Mouse (Mus musculus) kidney, adult 2 months (tissue): ENCODE data around the gene Tmem37. TPM values are rescaled to one million over a fixed set of nuclear protein-coding genes. Genes with fewer than 3 reads are reported as not detected.

Experiments
- DNase-seq: peaks from one replicate; pipeline ENCODE4 v3.0.0; 2021
- H3K27ac ChIP-seq: fragments of 200-500 bp; 2 replicates; pipeline ENCODE4 v1.5.1; 2012; ENCODE audit warnings: low read depth, low read length, control low read depth, inconsistent platforms; ENCODE audit not compliant: insufficient read depth
- H3K27me3 ChIP-seq: fragments of 200-500 bp; replicated peaks from 2 replicates; pipeline ENCODE4 v1.6.1; 2012; ENCODE audit warnings: mild to moderate bottlenecking, moderate library complexity, low read length, inconsistent platforms; ENCODE audit not compliant: control insufficient read depth, insufficient read depth
- H3K36me3 ChIP-seq: fragments of 200-500 bp; 2 replicates; pipeline ENCODE4 v1.6.1; 2012; ENCODE audit warnings: mild to moderate bottlenecking, moderate library complexity, low read length, inconsistent platforms; ENCODE audit not compliant: control insufficient read depth, insufficient read depth
- H3K4me1 ChIP-seq: fragments of 200-500 bp; 2 replicates; pipeline ENCODE4 v1.6.1; 2011; ENCODE audit warnings: low read length; ENCODE audit not compliant: control insufficient read depth, insufficient read depth
- H3K4me3 ChIP-seq: fragments of 200-500 bp; 2 replicates; pipeline ENCODE4 v1.5.1; 2011; ENCODE audit warnings: mild to moderate bottlenecking, low read depth, low read length, control low read depth; ENCODE audit not compliant: insufficient read depth
- CTCF ChIP-seq: fragments of 200-500 bp; conservative IDR thresholded peaks from 2 replicates; pipeline ENCODE4 v1.5.1; 2011; ENCODE audit warnings: low read depth, mild to moderate bottlenecking, control low read depth, low read length, moderate library complexity, mixed read lengths; ENCODE audit not compliant: insufficient read depth, insufficient read length
- POLR2A ChIP-seq: fragments of 200-500 bp; IDR thresholded peaks from one replicate; pipeline ENCODE4 v1.6.1; 2011; ENCODE audit warnings: low read depth, low read length, control low read depth
- WGBS: fragments of 180-500 bp; shearing (Covaris S2); methylation state at CpG from one replicate; pipeline ENCODE4 v1.1.7; 2018; 5-methylcytosine and 5-hydroxymethylcytosine counted together
- polyA plus RNA-seq: library from polyadenylated mRNA; depleted of rRNA; stranded (reverse); fragments of >200 nt; gene quantifications from 2 replicates; pipeline ENCODE4 v1.2.3, GENCODE M21; 2012

The Tmem37 gene
- polyA plus RNA-seq, 1 experiment = 232 TPM

DNA sequence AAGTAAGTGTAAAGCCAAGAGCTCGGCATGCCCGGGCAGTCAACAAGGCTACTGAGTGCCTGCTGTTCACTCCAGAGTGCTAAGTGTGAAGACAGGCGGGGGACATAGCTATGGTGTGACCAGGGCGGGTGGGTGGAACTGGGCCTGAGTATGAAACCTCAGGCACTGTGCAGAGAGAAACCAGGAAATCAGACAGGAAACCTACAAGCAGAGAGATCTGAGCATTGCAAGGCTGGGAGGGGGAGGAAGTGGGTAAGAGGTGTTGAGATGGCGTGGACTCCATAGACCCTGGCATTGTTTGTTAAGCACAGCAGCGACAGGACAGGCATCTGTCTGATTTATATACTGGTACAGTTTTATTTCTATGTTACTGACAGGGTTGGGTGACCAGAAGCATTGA lies 18.4 kb downstream of the Tmem37 start:
- Histone ChIP-seq H3K27ac (no peak overlapping the region), H3K4me1 (peaks cover 10% of the 10 kb centered on the region; the same call in 1 of the 2 replicates), H3K4me3 (no peak overlapping the region), H3K36me3 (no peaks in the 10 kb centered on the region), H3K27me3 (no peaks in the 10 kb centered on the region)
- no peak for DNase-seq
- no peak for TF ChIP-seq CTCF
- no peak for TF ChIP-seq POLR2A
- WGBS = 53% methylated on average over 6 of the region's 6 CpGs

DNA sequence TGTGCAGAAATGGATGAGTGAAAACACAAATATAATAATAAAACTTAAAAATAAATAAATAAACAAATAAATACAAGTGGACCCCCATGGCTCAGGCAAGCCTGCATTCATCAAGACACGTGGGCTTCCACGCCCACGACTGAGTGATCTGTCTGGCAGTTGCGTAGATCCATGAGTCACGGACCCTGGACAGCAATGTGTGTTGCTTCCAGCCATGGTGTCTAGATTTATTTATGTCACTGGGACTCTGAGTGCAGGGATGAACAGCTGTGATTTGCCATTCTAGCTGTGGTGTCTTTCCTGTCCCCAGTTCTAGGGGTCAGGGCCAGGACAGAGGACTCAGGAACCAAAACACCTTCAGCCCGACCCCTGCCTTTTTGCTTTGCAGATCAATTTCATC lies 18.9 kb downstream of the Tmem37 start:
- TF ChIP-seq CTCF = no peak
- TF ChIP-seq POLR2A = no peak
- Histone ChIP-seq H3K4me3 (no peak overlapping the region), H3K36me3 (no peaks in the 10 kb centered on the region), H3K27me3 (no peaks in the 10 kb centered on the region), H3K27ac (no peak overlapping the region), H3K4me1 (peaks cover 10% of the 10 kb centered on the region; the same call in 1 of the 2 replicates)
- WGBS = 77% methylated on average over 6 of the region's 6 CpGs
- no peak for DNase-seq

DNA sequence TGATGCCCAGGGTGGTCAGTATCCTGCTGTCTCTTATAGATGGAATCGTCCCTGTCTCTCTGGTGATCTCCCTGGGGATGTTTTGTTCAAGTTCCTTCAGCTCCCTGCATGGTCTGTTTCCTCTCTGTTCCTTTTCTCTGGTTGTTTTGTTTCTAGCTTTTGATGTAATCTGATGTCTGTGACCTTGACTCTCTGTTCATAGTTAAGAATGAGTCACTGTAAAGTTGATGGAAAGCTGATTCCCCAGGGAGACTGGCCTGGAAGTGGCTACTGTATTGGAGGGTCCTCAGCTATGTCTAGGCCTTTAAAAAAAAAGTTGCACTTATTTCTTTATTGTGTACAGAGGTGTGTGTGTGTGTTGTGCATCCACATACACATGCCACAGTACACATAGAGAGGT lies 22.8 kb downstream of the Tmem37 start:
- Histone ChIP-seq H3K4me3 (no peak overlapping the region), H3K27me3 (no peaks in the 10 kb centered on the region), H3K36me3 (no peaks in the 10 kb centered on the region), H3K4me1 (no peaks in the 10 kb centered on the region), H3K27ac (no peak overlapping the region)
- DNase-seq = no peak
- 56% methylated on average over 1 of the region's 1 CpGs for WGBS
- TF ChIP-seq POLR2A (no peak), CTCF (no peak)

DNA sequence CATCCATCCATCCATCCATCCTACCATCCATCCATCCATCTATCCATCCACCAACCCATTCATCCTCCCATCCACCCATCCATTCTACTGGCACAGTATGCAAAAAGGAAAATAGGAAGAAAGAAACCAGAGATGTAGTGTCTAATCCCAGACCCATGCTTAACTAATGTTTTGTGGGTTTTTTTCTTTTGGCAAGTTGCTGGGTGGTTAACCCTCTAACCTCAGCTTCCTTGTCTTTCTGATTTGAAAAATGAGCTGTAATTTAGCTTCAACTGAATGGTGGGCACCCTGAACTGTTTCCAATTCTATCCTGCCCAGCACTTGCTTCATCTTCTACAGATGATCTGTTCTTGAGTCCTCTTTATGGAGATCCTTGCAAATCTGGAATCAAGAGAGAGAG lies 26.5 kb downstream of the Tmem37 start:
- H3K4me1 ChIP-seq = no peaks in the 10 kb centered on the region
- no peak overlapping the region for H3K4me3 ChIP-seq
- TF ChIP-seq CTCF = no peak
- TF ChIP-seq POLR2A = no peak
- no peak overlapping the region for H3K27ac ChIP-seq
- DNase-seq = no peak
- no peaks in the 10 kb centered on the region for H3K27me3 ChIP-seq
- H3K36me3 ChIP-seq = no peaks in the 10 kb centered on the region

DNA sequence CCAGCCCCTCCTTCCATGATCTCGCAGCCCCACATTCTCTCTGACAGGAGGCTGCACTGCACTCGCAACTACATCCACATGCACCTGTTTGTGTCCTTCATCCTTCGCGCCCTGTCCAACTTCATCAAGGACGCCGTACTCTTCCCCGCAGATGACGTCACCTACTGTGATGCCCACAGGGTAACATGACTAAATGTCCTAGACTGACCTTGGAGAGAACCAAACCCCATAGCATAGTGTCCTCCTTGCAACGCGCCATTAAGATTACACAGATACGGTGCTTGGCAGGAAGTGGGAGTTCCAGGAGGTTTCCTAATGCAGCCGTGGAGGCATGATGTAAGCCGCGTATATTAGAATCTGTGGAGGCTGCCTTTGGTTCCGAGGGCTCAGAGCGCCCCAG lies 29.3 kb downstream of the Tmem37 start:
- Histone ChIP-seq H3K27ac (no peak overlapping the region), H3K4me3 (no peak overlapping the region), H3K36me3 (no peaks in the 10 kb centered on the region), H3K27me3 (no peaks in the 10 kb centered on the region), H3K4me1 (no peaks in the 10 kb centered on the region)
- 63% methylated on average over 16 of the region's 16 CpGs for WGBS
- TF ChIP-seq CTCF (no peak), POLR2A (no peak)
- no peak for DNase-seq

DNA sequence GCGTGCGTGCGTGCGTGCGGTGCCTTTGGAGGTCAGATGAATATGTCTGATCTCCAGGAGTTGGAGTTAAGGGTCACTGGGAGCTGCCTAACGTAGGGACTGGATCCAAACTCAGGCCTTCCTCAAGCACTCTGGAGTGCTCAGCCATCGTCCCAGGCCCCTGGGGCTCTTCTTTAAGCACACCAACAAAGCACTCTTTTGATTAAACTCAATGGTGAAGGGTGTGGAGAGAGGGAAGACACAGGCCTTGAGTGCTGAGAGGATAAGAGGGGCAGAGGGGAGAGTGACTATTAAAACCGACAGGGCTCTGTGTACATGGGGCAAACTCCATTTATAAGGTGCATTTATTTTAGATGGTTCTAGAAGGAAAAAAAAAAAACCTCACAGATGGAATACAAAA lies 31.5 kb downstream of the Tmem37 start:
- no peak for TF ChIP-seq CTCF
- no peak for TF ChIP-seq POLR2A
- 91% methylated on average over 8 of the region's 8 CpGs for WGBS
- Histone ChIP-seq H3K27ac (no peak overlapping the region), H3K36me3 (no peaks in the 10 kb centered on the region), H3K27me3 (no peaks in the 10 kb centered on the region), H3K4me3 (no peak overlapping the region), H3K4me1 (no peaks in the 10 kb centered on the region)
- no peak for DNase-seq

DNA sequence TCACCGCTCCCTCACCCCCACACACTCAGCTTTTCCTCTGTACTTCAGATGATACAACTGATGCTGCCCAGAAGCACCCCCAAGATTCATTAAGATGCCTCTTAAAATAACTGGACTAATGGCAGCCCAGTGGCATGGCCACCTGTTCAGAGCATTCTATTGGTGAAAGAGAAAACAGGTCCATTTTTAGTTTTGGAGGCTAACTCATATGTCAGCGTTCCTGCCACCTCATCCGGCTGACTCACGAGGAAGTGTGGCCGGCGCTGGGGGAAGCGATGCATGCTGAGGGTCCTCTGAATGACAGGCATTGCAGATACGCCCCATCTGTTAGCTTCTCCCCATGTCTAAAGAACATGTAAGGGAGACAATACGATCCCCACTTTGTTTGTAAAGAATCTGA lies 35.3 kb downstream of the Tmem37 start:
- no peak for DNase-seq

More for the DNA sequence above, 35.3 kb downstream of the Tmem37 start:
- 0 out of 2 replicates have a peak, but pooled peaks cover 3% of the 10 kb centered on the region for H3K4me1 ChIP-seq
- H3K36me3 ChIP-seq = no peaks in the 10 kb centered on the region
- H3K27ac ChIP-seq = no peak overlapping the region
- WGBS = 73% methylated on average over 9 of the region's 9 CpGs
- no peak for TF ChIP-seq POLR2A
- TF ChIP-seq CTCF = no peak
- no peaks in the 10 kb centered on the region for H3K27me3 ChIP-seq
- H3K4me3 ChIP-seq = no peak overlapping the region
